Mouse (Mus musculus) kidney, embryonic 14.5 days (tissue): ENCODE results near the gene Shank1. TPM values are rescaled to one million over a fixed set of nuclear protein-coding genes. Genes with fewer than 3 reads are reported as not detected.

Experiments
- polyA plus RNA-seq: library from polyadenylated mRNA; unstranded; fragments of >200 nt; fragmentation: Nextera tagmentation; extraction: Ambion mirVana; gene quantifications from 2 replicates; pipeline ENCODE4 v1.2.1, GENCODE M21; 2014

Gene Shank1
- polyA plus RNA-seq, 1 experiment from 2014 or later, result 1.9 TPM

Other genes with a start within 250 kb of the Shank1 start
- not detected in 2 replicates for gene Klk1b21, start 207.9 kb upstream of the Shank1 start, polyA plus RNA-seq
- gene Klk1b22, start 197.6 kb upstream of the Shank1 start, polyA plus RNA-seq, result not detected in 2 replicates
- not detected in 2 replicates for gene Klk1b16, start 173.5 kb upstream of the Shank1 start, polyA plus RNA-seq
- gene Klk1b24, start 122.0 kb upstream of the Shank1 start, polyA plus RNA-seq, result not detected in 2 replicates
- gene Klk1b3, start 112.1 kb upstream of the Shank1 start, polyA plus RNA-seq, result not detected in 2 replicates
- gene Klk1b4, start 102.8 kb upstream of the Shank1 start, polyA plus RNA-seq, result not detected in 2 replicates
- gene Klk1b5, start 94.3 kb upstream of the Shank1 start, polyA plus RNA-seq, result not detected in 2 replicates
- 0.70 and 2.1 TPM in 2 replicates for gene Klk1, start 84.9 kb upstream of the Shank1 start, polyA plus RNA-seq
- not detected in 2 replicates for gene Gm36864, start 74.1 kb upstream of the Shank1 start, polyA plus RNA-seq
- 1.3 and 1.6 TPM in 2 replicates for gene 1700028J19Rik, start 63.6 kb upstream of the Shank1 start, polyA plus RNA-seq
- gene 2410002F23Rik, start 63.5 kb upstream of the Shank1 start, polyA plus RNA-seq, result 119 and 143 TPM in 2 replicates
- not detected in 2 replicates for gene Acp4, start 52.9 kb upstream of the Shank1 start, polyA plus RNA-seq
- not detected in 2 replicates for gene Gm15517, start 48.8 kb upstream of the Shank1 start, polyA plus RNA-seq
- 3.4 TPM in 2 replicates for gene Clec11a, start 3.4 kb upstream of the Shank1 start, polyA plus RNA-seq
- gene Syt3, start 73.8 kb downstream of the Shank1 start, polyA plus RNA-seq, result 1.4 and 2.3 TPM in 2 replicates
- gene 1700008O03Rik, start 75.6 kb downstream of the Shank1 start, polyA plus RNA-seq, result 1.0 and 1.5 TPM in 2 replicates
- 0.50 and 0.70 TPM in 2 replicates for gene Lrrc4b, start 118.8 kb downstream of the Shank1 start, polyA plus RNA-seq
- gene Aspdh, start 155.1 kb downstream of the Shank1 start, polyA plus RNA-seq, result 0.88 and 1.6 TPM in 2 replicates
- 64.9 and 78.9 TPM in 2 replicates for gene Josd2, start 157.7 kb downstream of the Shank1 start, polyA plus RNA-seq
- gene Emc10, start 186.3 kb downstream of the Shank1 start, polyA plus RNA-seq, result 122 and 138 TPM in 2 replicates
- gene Fam71e1, start 186.3 kb downstream of the Shank1 start, polyA plus RNA-seq, result 13.2 and 16.6 TPM in 2 replicates
- 0.06 and 0.18 TPM in 2 replicates for gene Mybpc2, start 214.4 kb downstream of the Shank1 start, polyA plus RNA-seq
- not detected in 2 replicates for gene Spib, start 221.8 kb downstream of the Shank1 start, polyA plus RNA-seq
- 51.6 and 69.5 TPM in 2 replicates for gene Pold1, start 238.6 kb downstream of the Shank1 start, polyA plus RNA-seq
- 69.1 and 69.8 TPM in 2 replicates for gene Nr1h2, start 243.7 kb downstream of the Shank1 start, polyA plus RNA-seq